12 mouse cellular contexts compared by ENCODE assay signal in the genomic region with DNA sequence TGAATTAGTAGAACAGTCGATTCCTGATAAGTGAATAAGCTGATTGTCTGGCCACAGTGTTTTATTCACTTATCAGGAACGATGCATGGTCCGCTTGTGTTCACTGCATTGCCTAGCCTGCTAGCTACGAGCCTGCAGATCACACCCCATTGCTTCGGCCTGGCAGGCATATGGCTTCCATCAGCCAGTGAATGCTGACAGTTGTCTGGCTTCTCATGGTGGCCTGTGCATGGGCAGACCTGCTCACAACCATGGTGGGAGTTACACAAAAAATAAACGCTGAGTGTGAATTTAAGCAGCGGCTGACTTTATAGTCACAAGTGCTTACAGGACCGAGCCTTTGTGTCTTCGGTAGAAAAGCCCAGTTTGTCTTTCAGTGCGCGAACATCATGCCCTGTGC.
DNase-seq lines count a peak whose midpoint lies in the region; ATAC-seq and TF ChIP-seq lines count a peak whose summit lies in the region.
"Had no signal": no experiment of that assay in that cellular context is flagged by ENCODE, and none has a peak within 500 bp of the region (broad histone marks: within the 10 kb centered on the region; RNA-seq: fewer than 3 reads in every experiment).

No protein-coding gene starts in this region.

- peaks cover 16% of the 10 kb centered on the region for H3K4me1 ChIP-seq in forebrain, embryonic 15.5 days
- H3K4me1 ChIP-seq in heart, embryonic 14.5 days (ENCODE audit: control insufficient read depth in 2 of 2, insufficient read depth in 2 of 2, low read length in 2 of 2), result peaks cover 17 to 28% of the 10 kb centered on the region in 2 experiments
- H3K4me1 ChIP-seq in midbrain, postnatal 0 days (ENCODE audit: insufficient read depth, low read length), result no peaks in the 10 kb centered on the region

- no peaks in the 10 kb centered on the region for H3K27me3 ChIP-seq in forebrain, embryonic 15.5 days
- no peaks in the 10 kb centered on the region for H3K27me3 ChIP-seq in heart, embryonic 14.5 days (ENCODE audit: control insufficient read depth, insufficient read depth, low read length)
- H3K27me3 ChIP-seq in midbrain, postnatal 0 days (ENCODE audit: insufficient read depth, low read length), result no peaks in the 10 kb centered on the region
- H3K27me3 ChIP-seq: neural tube, embryonic 13.5 days had no signal

- H3K27ac ChIP-seq in layer of hippocampus, adult 2 months, result peak overlapping the region; percentile 37
- peak overlapping the region; percentile 47 for H3K27ac ChIP-seq in forebrain, embryonic 15.5 days (replicated peaks)
- peak overlapping the region; percentile 21 to 52; a peak in 3 of 4 replicates for H3K27ac ChIP-seq in heart, embryonic 14.5 days (replicated peaks in 1 of 2; ENCODE audit: control insufficient read depth in 1 of 2, insufficient read depth in 1 of 2, low read depth in 2 of 2, low read length in 2 of 2)
- no peak overlapping the region for H3K27ac ChIP-seq in midbrain, postnatal 0 days (ENCODE audit: low read depth, low read length)
- H3K27ac ChIP-seq: neural tube, embryonic 13.5 days had no signal

- whole genome bisulfite sequencing in forebrain, embryonic 15.5 days, result 72% methylated on average over 11 of the region's 11 CpGs
- WGBS in heart, embryonic 14.5 days, result 34% methylated on average over 11 of the region's 11 CpGs
- 79% methylated on average over 11 of the region's 11 CpGs for WGBS in midbrain, postnatal 0 days

- DNase-seq in layer of hippocampus, adult 2 months (ENCODE audit: low spot score in 2 of 2), result peak in 1 of 2 experiments; percentile 10
- DNase-seq in layer of hippocampus, postnatal 25 days (ENCODE audit: extremely low spot score in 1 of 2, low spot score in 1 of 2), result no peak
- DNase-seq in lung, postnatal 25 days (ENCODE audit: low spot score), result peak; percentile 18
- no peak for DNase-seq in midbrain, postnatal 0 days (ENCODE audit: low spot score)
- no peak for DNase-seq in c-Kit-positive CD71-positive TER-119-positive erythroid progenitor cells, embryonic 14.5 days (ENCODE audit: low spot score)
- DNase-seq: gastrocnemius, postnatal 25 days; kidney, adult 2 months; spleen, adult 18-20 months had no signal

- TF ChIP-seq CTCF in layer of hippocampus, adult 2 months (conservative IDR thresholded peaks at IDR 0.05), result no peak
- TF ChIP-seq CTCF in midbrain, postnatal 0 days (IDR thresholded peaks at IDR 0.05), result no peak

- H3K9ac ChIP-seq in forebrain, embryonic 15.5 days (replicated peaks), result no peak overlapping the region
- H3K9ac ChIP-seq in heart, embryonic 14.5 days (ENCODE audit: low read length), result no peak overlapping the region
- no peak overlapping the region for H3K9ac ChIP-seq in midbrain, postnatal 0 days (replicated peaks; ENCODE audit: low read length, poor library complexity, severe bottlenecking)
- H3K9ac ChIP-seq: neural tube, embryonic 13.5 days had no signal

- no peak overlapping the region for H3K4me3 ChIP-seq in layer of hippocampus, adult 2 months
- no peak overlapping the region for H3K4me3 ChIP-seq in forebrain, embryonic 15.5 days
- no peak overlapping the region for H3K4me3 ChIP-seq in heart, embryonic 14.5 days (ENCODE audit: control insufficient read depth in 1 of 2, insufficient read depth in 1 of 2, low read depth in 1 of 2, low read length in 2 of 2)
- no peak overlapping the region for H3K4me3 ChIP-seq in midbrain, postnatal 0 days (ENCODE audit: low read depth, low read length)
- H3K4me3 ChIP-seq: neural tube, embryonic 13.5 days had no signal

- peaks cover 8% of the 10 kb centered on the region for H3K36me3 ChIP-seq in forebrain, embryonic 15.5 days
- H3K36me3 ChIP-seq in heart, embryonic 14.5 days (ENCODE audit: control insufficient read depth, insufficient read depth, low read length), result peaks cover 5% of the 10 kb centered on the region; the same call in 1 of the 2 replicates
- H3K36me3 ChIP-seq in midbrain, postnatal 0 days (ENCODE audit: insufficient read depth, low read length), result peaks cover 2% of the 10 kb centered on the region; the same call in 1 of the 2 replicates

- no peak overlapping the region for H3K4me2 ChIP-seq in forebrain, embryonic 15.5 days (replicated peaks)
- H3K4me2 ChIP-seq in heart, embryonic 14.5 days (ENCODE audit: low read length), result no peak overlapping the region
- H3K4me2 ChIP-seq in midbrain, postnatal 0 days (ENCODE audit: low read depth, low read length, poor library complexity, severe bottlenecking), result no peak overlapping the region
- H3K4me2 ChIP-seq: neural tube, embryonic 13.5 days had no signal

- 0 out of 2 replicates have a peak, but pooled peaks have one; percentile 23 for ATAC-seq in forebrain, embryonic 15.5 days (replicated peaks)
- peak; percentile 84 for ATAC-seq in heart, embryonic 14.5 days (ENCODE audit: insufficient number of reproducible peaks, insufficient read depth, low FRiP score, low read depth)
- no peak for ATAC-seq in megakaryocyte-erythroid progenitor cell, adult 5-6 weeks (replicated peaks; ENCODE audit: low FRiP score, low TSS enrichment, poor library complexity, severe bottlenecking)
- ATAC-seq in midbrain, postnatal 0 days (ENCODE audit: low FRiP score), result no peak

- H3K9me3 ChIP-seq in forebrain, embryonic 15.5 days, result no peaks in the 10 kb centered on the region
- no peaks in the 10 kb centered on the region for H3K9me3 ChIP-seq in heart, embryonic 14.5 days (ENCODE audit: control insufficient read depth, low read length)
- H3K9me3 ChIP-seq in midbrain, postnatal 0 days (ENCODE audit: low read length), result no peaks in the 10 kb centered on the region
- H3K9me3 ChIP-seq: neural tube, embryonic 13.5 days had no signal

Comparison
In these comparisons a context has a peak if more than half of its experiments do, and no peak if none do; other contexts are left out.
1. ATAC-seq: peak in forebrain, embryonic 15.5 days (single experiment) and heart, embryonic 14.5 days (single experiment); none in megakaryocyte-erythroid progenitor cell, adult 5-6 weeks (single experiment) and midbrain, postnatal 0 days (single experiment).